Mouse (Mus musculus): ENCODE measurements around the gene Map3k12.

DNA sequence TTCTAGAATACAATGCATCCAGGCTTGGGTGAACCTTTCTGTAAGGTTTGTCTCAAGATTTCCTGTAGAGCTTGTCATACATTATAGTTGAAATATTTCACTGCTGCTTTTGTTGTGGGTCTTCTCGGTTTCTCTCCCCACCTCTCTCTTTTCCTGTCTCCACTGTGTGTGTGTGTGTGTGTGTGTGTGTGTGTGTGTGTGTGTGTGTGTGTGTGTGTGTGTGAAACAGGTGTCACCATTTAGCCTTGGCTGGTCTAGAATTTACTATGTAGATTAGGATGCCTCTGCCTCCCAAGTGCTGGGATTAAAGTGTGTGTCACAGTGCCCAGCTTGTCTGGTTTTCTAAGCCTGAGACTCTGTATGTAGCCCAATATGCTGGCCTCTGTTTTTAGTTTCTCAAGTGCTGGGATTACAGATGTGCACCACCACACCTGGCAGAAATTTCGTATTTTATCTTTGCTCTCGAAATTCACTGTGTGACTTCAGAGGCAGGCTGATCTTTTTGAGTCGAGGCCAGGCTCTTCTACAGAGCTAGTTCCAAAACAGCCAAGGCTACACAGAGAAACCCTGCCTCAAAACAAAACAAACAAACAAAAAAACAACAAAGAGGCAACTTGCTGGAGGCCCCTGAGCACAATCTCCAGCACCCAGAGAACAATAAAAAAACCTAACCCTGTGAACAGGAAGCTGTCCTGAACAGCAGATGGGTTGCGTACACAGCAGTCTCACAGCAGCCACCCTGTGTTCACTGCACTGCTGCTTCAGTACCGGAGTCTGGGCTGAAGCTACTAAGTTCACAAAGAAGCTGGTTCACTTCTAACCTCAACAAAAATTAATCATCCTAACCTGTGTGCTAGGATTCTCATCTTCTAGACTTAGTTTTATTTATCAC is 9.5 kb upstream of the Map3k12 start:
- TF ChIP-seq EP300 (IDR thresholded peaks at IDR 0.05; ENCODE audit: low read depth): no peak
- no peak for TF ChIP-seq CTCF (IDR thresholded peaks at IDR 0.05; ENCODE audit: low read depth)

Data from liver, embryonic 14.5 days (tissue).